ENCODE assay signal across 21 mouse cellular contexts in genomic region chr5:151059352-151059751, GRCm38 (mm10).
DNase-seq lines count a peak whose midpoint lies in the region; ATAC-seq and TF ChIP-seq lines count a peak whose summit lies in the region.
"Had no signal": no experiment of that assay in that cellular context is flagged by ENCODE, and none has a peak within 500 bp of the region (broad histone marks: within the 10 kb centered on the region; RNA-seq: fewer than 3 reads in every experiment).

No protein-coding gene starts in this region.

- peaks cover 19% of the 10 kb centered on the region for H3K4me1 ChIP-seq in kidney, embryonic 14.5 days (ENCODE audit: control insufficient read depth, insufficient read depth, low read length)
- H3K4me1 ChIP-seq in stomach, embryonic 16.5 days (ENCODE audit: control insufficient read depth, insufficient read depth, low read length): peaks cover 21% of the 10 kb centered on the region
- peaks cover 7% of the 10 kb centered on the region; the same call in 1 of the 2 replicates for H3K4me1 ChIP-seq in stomach, postnatal 0 days (replicated peaks; ENCODE audit: control insufficient read depth, insufficient read depth)
- peaks cover 35% of the 10 kb centered on the region for H3K4me1 ChIP-seq in kidney, embryonic 16.5 days (ENCODE audit: insufficient read depth, low read length)
- H3K4me1 ChIP-seq: liver, embryonic 15.5 days had no signal

- H3K27ac ChIP-seq in kidney, embryonic 14.5 days (ENCODE audit: low read depth, low read length): no peak overlapping the region
- 0 out of 2 replicates have a peak overlapping the region, but pooled peaks have one; percentile 28 for H3K27ac ChIP-seq in stomach, embryonic 16.5 days (ENCODE audit: low read length)
- H3K27ac ChIP-seq in stomach, postnatal 0 days (replicated peaks): no peak overlapping the region
- peak overlapping the region; percentile 40; the same call in 1 of the 2 replicates for H3K27ac ChIP-seq in kidney, embryonic 16.5 days (ENCODE audit: low read length)
- H3K27ac ChIP-seq: embryonic facial prominence, embryonic 13.5 days; hindbrain, embryonic 14.5 days; liver, embryonic 15.5 days; midbrain, embryonic 10.5 days; neural tube, embryonic 12.5 days had no signal

- no peaks in the 10 kb centered on the region for H3K27me3 ChIP-seq in kidney, embryonic 14.5 days (ENCODE audit: control insufficient read depth, insufficient read depth, low read length)
- no peaks in the 10 kb centered on the region for H3K27me3 ChIP-seq in stomach, embryonic 16.5 days (ENCODE audit: control insufficient read depth, insufficient read depth, low read length)
- H3K27me3 ChIP-seq in stomach, postnatal 0 days (ENCODE audit: control insufficient read depth, insufficient read depth, low read length): no peaks in the 10 kb centered on the region
- H3K27me3 ChIP-seq in kidney, embryonic 16.5 days (ENCODE audit: insufficient read depth, low read length): no peaks in the 10 kb centered on the region
- H3K27me3 ChIP-seq: embryonic facial prominence, embryonic 13.5 days; liver, embryonic 15.5 days; neural tube, embryonic 12.5 days had no signal

- no peak for ATAC-seq in kidney, embryonic 14.5 days (ENCODE audit: low FRiP score, low TSS enrichment)
- no peak for ATAC-seq in stomach, embryonic 16.5 days (ENCODE audit: insufficient read depth, low FRiP score)
- no peak for ATAC-seq in stomach, postnatal 0 days (ENCODE audit: low FRiP score, low TSS enrichment)
- no peak for ATAC-seq in kidney, embryonic 16.5 days (ENCODE audit: low FRiP score, low TSS enrichment)
- ATAC-seq: CD4-positive, CD25-positive, alpha-beta regulatory T cell, adult 4 months; forebrain, embryonic 16.5 days had no signal

- no peak for TF ChIP-seq CTCF in stomach, postnatal 0 days (IDR thresholded peaks at IDR 0.05; ENCODE audit: low read depth)

- DNase-seq in kidney, adult 18-20 months: peak; percentile 66
- DNase-seq in stomach, postnatal 0 days (ENCODE audit: low spot score): no peak
- no peak for DNase-seq in spleen, postnatal 10 days (ENCODE audit: low spot score in 2 of 2)
- no peak for DNase-seq in ovary, postnatal 10 days (ENCODE audit: low spot score)
- DNase-seq: adrenal gland, postnatal 36 days; cerebellum, adult 8-10 months; layer of hippocampus, postnatal 36 days; left cerebral cortex, postnatal 4 days; lung, postnatal 36 days; thymus, postnatal 14 days had no signal

- no peak overlapping the region for H3K4me2 ChIP-seq in kidney, embryonic 14.5 days (replicated peaks; ENCODE audit: low read depth, low read length)
- H3K4me2 ChIP-seq in stomach, embryonic 16.5 days (ENCODE audit: low read depth, low read length): no peak overlapping the region
- H3K4me2 ChIP-seq in stomach, postnatal 0 days (replicated peaks; ENCODE audit: low read depth): no peak overlapping the region
- no peak overlapping the region for H3K4me2 ChIP-seq in kidney, embryonic 16.5 days (replicated peaks; ENCODE audit: low read depth, low read length)
- H3K4me2 ChIP-seq: embryonic facial prominence, embryonic 13.5 days; hindbrain, embryonic 14.5 days; liver, embryonic 15.5 days; neural tube, embryonic 12.5 days had no signal

- H3K9ac ChIP-seq in kidney, embryonic 14.5 days (ENCODE audit: low read depth, low read length): no peak overlapping the region
- H3K9ac ChIP-seq in stomach, embryonic 16.5 days (ENCODE audit: low read length): no peak overlapping the region
- H3K9ac ChIP-seq in stomach, postnatal 0 days (ENCODE audit: low read length): no peak overlapping the region
- H3K9ac ChIP-seq in kidney, embryonic 16.5 days (replicated peaks; ENCODE audit: low read length): no peak overlapping the region
- H3K9ac ChIP-seq: embryonic facial prominence, embryonic 13.5 days; hindbrain, embryonic 14.5 days; liver, embryonic 15.5 days; neural tube, embryonic 12.5 days had no signal

- TF ChIP-seq EP300 in stomach, postnatal 0 days (optimal IDR thresholded peaks at IDR 0.05): no peak

- peaks cover 9% of the 10 kb centered on the region; the same call in 1 of the 2 replicates for H3K9me3 ChIP-seq in kidney, embryonic 14.5 days (ENCODE audit: control insufficient read depth, low read length)
- H3K9me3 ChIP-seq in stomach, embryonic 16.5 days (replicated peaks; ENCODE audit: control insufficient read depth, low read length): peaks cover 10% of the 10 kb centered on the region
- no peaks in the 10 kb centered on the region for H3K9me3 ChIP-seq in stomach, postnatal 0 days (ENCODE audit: control insufficient read depth, low read length)
- H3K9me3 ChIP-seq in kidney, embryonic 16.5 days (ENCODE audit: low read length): peaks cover 9% of the 10 kb centered on the region
- H3K9me3 ChIP-seq: neural tube, embryonic 12.5 days had no signal

- WGBS in kidney, embryonic 14.5 days: 74% methylated on average over 10 of the region's 10 CpGs
- 82% methylated on average over 10 of the region's 10 CpGs for WGBS in stomach, embryonic 16.5 days
- WGBS in stomach, postnatal 0 days: 82% methylated on average over 10 of the region's 10 CpGs
- 71% methylated on average over 10 of the region's 10 CpGs for WGBS in kidney, embryonic 16.5 days

- H3K4me3 ChIP-seq in kidney, embryonic 14.5 days (ENCODE audit: low read length): no peak overlapping the region
- H3K4me3 ChIP-seq in stomach, embryonic 16.5 days (replicated peaks; ENCODE audit: low read length): no peak overlapping the region
- no peak overlapping the region for H3K4me3 ChIP-seq in stomach, postnatal 0 days (ENCODE audit: low read depth, low read length)
- no peak overlapping the region for H3K4me3 ChIP-seq in kidney, embryonic 16.5 days (ENCODE audit: low read length)
- H3K4me3 ChIP-seq: embryonic facial prominence, embryonic 13.5 days; liver, embryonic 15.5 days; midbrain, embryonic 10.5 days; neural tube, embryonic 12.5 days had no signal

- H3K36me3 ChIP-seq in kidney, embryonic 14.5 days (ENCODE audit: control insufficient read depth, insufficient read depth, low read length): peaks cover 16% of the 10 kb centered on the region
- H3K36me3 ChIP-seq in stomach, embryonic 16.5 days (ENCODE audit: control insufficient read depth, insufficient read depth, low read length): peaks cover 22% of the 10 kb centered on the region
- peaks cover 21% of the 10 kb centered on the region; the same call in 1 of the 2 replicates for H3K36me3 ChIP-seq in stomach, postnatal 0 days (ENCODE audit: control insufficient read depth, insufficient read depth, low read length)
- H3K36me3 ChIP-seq in kidney, embryonic 16.5 days (ENCODE audit: insufficient read depth, low read length): peaks cover 21% of the 10 kb centered on the region
- H3K36me3 ChIP-seq: G1E had no signal

Comparison
In these comparisons a context has a peak if more than half of its experiments do, and no peak if none do; other contexts are left out.
1. H3K27ac ChIP-seq: peak in stomach, embryonic 16.5 days (single experiment) and kidney, embryonic 16.5 days (single experiment); none in kidney, embryonic 14.5 days (single experiment) and stomach, postnatal 0 days (single experiment).